Mouse (Mus musculus): ENCODE data around the gene Jmjd4.

GRCm38 (mm10) chr11:59497747-59498146 is 47.9 kb downstream of the Jmjd4 start:
- TF ChIP-seq CTCF (IDR thresholded peaks at IDR 0.05; ENCODE audit: low read depth, low read length) (no peak), POLR2A (IDR thresholded peaks at IDR 0.05; ENCODE audit: borderline replicate concordance, low read depth, low read length) (no peak)
